Mouse (Mus musculus) hindbrain, embryonic 10.5 days (tissue): ENCODE data around the gene Olfr206. TPM values are rescaled to one million over a fixed set of nuclear protein-coding genes. Genes with fewer than 3 reads are reported as not detected.
"Not testable (repeated sequence)": the region's sequence is repeated elsewhere in the genome, so short reads cannot be mapped to it uniquely, and the experiment has no call there.

ENCODE experiments used
- DNase-seq: peaks from one replicate; pipeline ENCODE4 v3.0.0-alpha.2; 2017; ENCODE audit warnings: low spot score
- H3K27ac ChIP-seq: fragments of 300-500 bp; sonication (generic); 2 replicates; pipeline ENCODE4 v1.5.1; 2016; ENCODE audit warnings: mild to moderate bottlenecking, moderate library complexity
- H3K27me3 ChIP-seq: fragments of 300-500 bp; sonication (generic); 2 replicates; pipeline ENCODE4 v1.6.1; 2016; ENCODE audit warnings: mild to moderate bottlenecking; ENCODE audit not compliant: poor library complexity, insufficient read depth, severe bottlenecking
- H3K36me3 ChIP-seq: fragments of 300-500 bp; sonication (generic); 2 replicates; pipeline ENCODE4 v1.6.1; 2016; ENCODE audit warnings: mild to moderate bottlenecking, moderate library complexity
- H3K4me1 ChIP-seq: fragments of 300-500 bp; sonication (generic); replicated peaks from 2 replicates; pipeline ENCODE4 v1.6.1; 2016; ENCODE audit warnings: mild to moderate bottlenecking
- H3K4me3 ChIP-seq: fragments of 300-500 bp; sonication (generic); 2 replicates; pipeline ENCODE4 v1.5.1; 2016; ENCODE audit warnings: mild to moderate bottlenecking, moderate library complexity
- H3K9me3 ChIP-seq: fragments of 300-500 bp; sonication (generic); 2 replicates; pipeline ENCODE4 v1.6.1; 2016; ENCODE audit warnings: mild to moderate bottlenecking, moderate library complexity
- WGBS: fragments of 180-500 bp; shearing (Covaris S2); methylation state at CpG from one replicate; pipeline ENCODE4 v1.1.7; 2016; 5-methylcytosine and 5-hydroxymethylcytosine counted together
- polyA plus RNA-seq: library from polyadenylated mRNA; unstranded; fragments of >200 nt; fragmentation: Nextera tagmentation; extraction: Ambion mirVana; gene quantifications from 2 replicates; pipeline ENCODE4 v1.2.1, GENCODE M21; 2016

Olfr206 gene
- not detected in 2 replicates for polyA plus RNA-seq

- Histone ChIP-seq H3K36me3 (no peaks in the 10 kb centered on the region), H3K4me3 (no peak within 1 kb of the TSS), H3K9me3 (no peaks in the 10 kb centered on the region), H3K27me3 (no peaks in the 10 kb centered on the region), H3K27ac (no peak within 1 kb of the TSS), H3K4me1 (no peaks in the 10 kb centered on the region)
- no peak for DNase-seq
- WGBS, result 79% methylated on average over 1 of the region's 1 CpGs
Observed at GRCm38 (mm10) chr16:59349146-59349545, at the start of gene Olfr206. Gene Olfr206 (minus strand): TSS chr16:59349246.

GRCm38 (mm10) chr16:59393300-59393699 lies 44.3 kb upstream of the Olfr206 start:
- Histone ChIP-seq H3K27me3 (no peaks in the 10 kb centered on the region), H3K4me1 (no peaks in the 10 kb centered on the region), H3K36me3 (no peaks in the 10 kb centered on the region), H3K4me3 (no peak overlapping the region), H3K27ac (no peak overlapping the region), H3K9me3 (no peaks in the 10 kb centered on the region)
- 81% methylated on average over 3 of the region's 3 CpGs for WGBS
- no peak for DNase-seq

GRCm38 (mm10) chr16:59363893-59364292 lies 14.8 kb upstream of the Olfr206 start, which contains the start of gene Olfr209:
Gene Olfr209 (minus strand): TSS chr16:59363993.
- 84% methylated on average over 2 of the region's 2 CpGs for WGBS
- no peak for DNase-seq
- Histone ChIP-seq H3K27ac (no peak within 1 kb of the TSS), H3K4me3 (no peak within 1 kb of the TSS), H3K9me3 (no peaks in the 10 kb centered on the region), H3K27me3 (no peaks in the 10 kb centered on the region), H3K4me1 (no peaks in the 10 kb centered on the region), H3K36me3 (no peaks in the 10 kb centered on the region)

GRCm38 (mm10) chr16:59331038-59331437 lies 18.0 kb downstream of the Olfr206 start, which contains the start of gene Olfr205:
Gene Olfr205 (minus strand): TSS chr16:59331138.
- Histone ChIP-seq H3K36me3 (no peaks in the 10 kb centered on the region), H3K27me3 (no peaks in the 10 kb centered on the region), H3K4me1 (no peaks in the 10 kb centered on the region), H3K27ac (no peak within 1 kb of the TSS), H3K9me3 (peaks cover 4% of the 10 kb centered on the region), H3K4me3 (no peak within 1 kb of the TSS)
- DNase-seq, result no peak

GRCm38 (mm10) chr16:59323262-59323661 lies 25.8 kb downstream of the Olfr206 start:
- not testable (repeated sequence) for H3K27me3 ChIP-seq, H3K4me1 ChIP-seq, DNase-seq, H3K9me3 ChIP-seq, H3K27ac ChIP-seq, H3K4me3 ChIP-seq, H3K36me3 ChIP-seq
- 71% methylated on average over 1 of the region's 1 CpGs for WGBS

- Histone ChIP-seq H3K27ac (no peak within 1 kb of the TSS), H3K9me3 (no peaks in the 10 kb centered on the region), H3K4me3 (no peak within 1 kb of the TSS), H3K27me3 (no peaks in the 10 kb centered on the region), H3K36me3 (no peaks in the 10 kb centered on the region), H3K4me1 (no peaks in the 10 kb centered on the region)
- no peak for DNase-seq
Observed at GRCm38 (mm10) chr16:59318148-59318547, 30.9 kb downstream of the Olfr206 start, which contains the start of gene Olfr204. Gene Olfr204 (minus strand): TSS chr16:59318248.

- H3K36me3 ChIP-seq, result no peaks in the 10 kb centered on the region
- no peaks in the 10 kb centered on the region for H3K27me3 ChIP-seq
- no peaks in the 10 kb centered on the region for H3K4me1 ChIP-seq
- DNase-seq, result no peak
- H3K9me3 ChIP-seq, result no peaks in the 10 kb centered on the region
- 90% methylated on average over 2 of the region's 2 CpGs for WGBS
- no peak within 1 kb of the TSS for H3K4me3 ChIP-seq
- no peak within 1 kb of the TSS for H3K27ac ChIP-seq
Observed at GRCm38 (mm10) chr16:59298581-59298980, 50.5 kb downstream of the Olfr206 start, which contains the start of gene Olfr203. Gene Olfr203 (plus strand): TSS chr16:59298881.

Other genes with a start within 250 kb of the Olfr206 start
- not detected in 2 replicates for gene Olfr193, start 237.4 kb downstream of the Olfr206 start, polyA plus RNA-seq
- not detected in 2 replicates for gene Olfr194, start 228.2 kb downstream of the Olfr206 start, polyA plus RNA-seq
- not detected in 2 replicates for gene Olfr195, start 202.2 kb downstream of the Olfr206 start, polyA plus RNA-seq
- gene Olfr196, start 178.8 kb downstream of the Olfr206 start, polyA plus RNA-seq, result not detected in 2 replicates
- not detected in 2 replicates for gene Olfr198, start 145.7 kb downstream of the Olfr206 start, polyA plus RNA-seq
- not detected in 2 replicates for gene Olfr199, start 129.5 kb downstream of the Olfr206 start, polyA plus RNA-seq
- not detected in 2 replicates for gene Olfr201, start 76.6 kb downstream of the Olfr206 start, polyA plus RNA-seq
- gene Olfr202, start 62.5 kb downstream of the Olfr206 start, polyA plus RNA-seq, result not detected in 2 replicates
- not detected in 2 replicates for gene Olfr203, start 50.4 kb downstream of the Olfr206 start, polyA plus RNA-seq
- gene Olfr204, start 31.0 kb downstream of the Olfr206 start, polyA plus RNA-seq, result not detected in 2 replicates
- gene Olfr205, start 18.1 kb downstream of the Olfr206 start, polyA plus RNA-seq, result not detected in 2 replicates
- gene Olfr209, start 14.7 kb upstream of the Olfr206 start, polyA plus RNA-seq, result not detected in 2 replicates
- gene Gabrr3, start 58.1 kb upstream of the Olfr206 start, polyA plus RNA-seq, result 0.05 and 0.10 TPM in 2 replicates
- 24.9 and 33.9 TPM in 2 replicates for gene Riox2, start 122.5 kb upstream of the Olfr206 start, polyA plus RNA-seq